Mouse (Mus musculus) right cerebral cortex, postnatal 10 days (tissue): ENCODE results near the gene Mpzl1.
"Not testable (repeated sequence)": the region's sequence is repeated elsewhere in the genome, so short reads cannot be mapped to it uniquely, and the experiment has no call there.

Source experiments
- DNase-seq, 2 experiments: peaks; one replicate each; pipeline ENCODE4 v3.0.0; 2021; ENCODE audit warnings: low spot score in 2 of 2

The Mpzl1 gene

DNA sequence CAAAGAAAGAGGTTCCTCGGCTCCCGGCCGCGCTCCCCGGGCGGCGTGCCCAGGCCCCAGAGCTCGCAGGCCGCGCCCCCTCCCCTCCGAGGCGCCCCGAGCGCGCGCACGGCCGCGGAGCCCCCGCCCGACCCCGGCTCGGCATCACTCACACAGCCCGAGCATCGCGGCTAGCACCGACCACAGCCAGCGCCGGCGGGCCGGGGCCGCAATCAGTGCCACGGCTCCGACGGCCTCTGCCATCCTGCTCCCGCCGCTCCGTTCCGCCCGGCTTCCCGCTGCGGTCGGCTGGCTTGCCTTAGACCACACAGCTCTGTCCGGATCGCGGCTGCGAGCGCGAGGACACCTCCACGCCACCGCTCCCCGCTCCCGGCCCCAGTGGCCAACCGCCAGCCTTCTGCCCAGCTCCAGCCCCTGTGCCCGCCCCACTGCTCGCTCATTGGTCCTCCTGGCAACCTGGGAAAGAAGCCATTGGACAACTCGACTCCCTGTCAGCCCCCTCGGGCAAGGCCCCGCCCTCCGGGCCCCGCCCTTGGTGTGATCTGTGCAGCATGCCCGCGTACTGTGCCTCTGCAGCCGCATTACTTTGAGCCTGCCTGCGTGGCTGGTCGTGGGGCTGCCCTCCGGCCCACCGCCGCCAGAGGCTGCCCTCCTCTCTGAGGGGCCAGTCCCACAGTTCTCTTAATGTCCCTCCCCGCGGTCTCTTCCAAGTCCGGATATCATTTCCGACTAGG lies at the start of gene Mpzl1:
TSS of gene Mpzl1 (minus strand) at position 388 of the 734 bp plus-strand sequence.
- DNase-seq, result peak; percentile 99

DNA sequence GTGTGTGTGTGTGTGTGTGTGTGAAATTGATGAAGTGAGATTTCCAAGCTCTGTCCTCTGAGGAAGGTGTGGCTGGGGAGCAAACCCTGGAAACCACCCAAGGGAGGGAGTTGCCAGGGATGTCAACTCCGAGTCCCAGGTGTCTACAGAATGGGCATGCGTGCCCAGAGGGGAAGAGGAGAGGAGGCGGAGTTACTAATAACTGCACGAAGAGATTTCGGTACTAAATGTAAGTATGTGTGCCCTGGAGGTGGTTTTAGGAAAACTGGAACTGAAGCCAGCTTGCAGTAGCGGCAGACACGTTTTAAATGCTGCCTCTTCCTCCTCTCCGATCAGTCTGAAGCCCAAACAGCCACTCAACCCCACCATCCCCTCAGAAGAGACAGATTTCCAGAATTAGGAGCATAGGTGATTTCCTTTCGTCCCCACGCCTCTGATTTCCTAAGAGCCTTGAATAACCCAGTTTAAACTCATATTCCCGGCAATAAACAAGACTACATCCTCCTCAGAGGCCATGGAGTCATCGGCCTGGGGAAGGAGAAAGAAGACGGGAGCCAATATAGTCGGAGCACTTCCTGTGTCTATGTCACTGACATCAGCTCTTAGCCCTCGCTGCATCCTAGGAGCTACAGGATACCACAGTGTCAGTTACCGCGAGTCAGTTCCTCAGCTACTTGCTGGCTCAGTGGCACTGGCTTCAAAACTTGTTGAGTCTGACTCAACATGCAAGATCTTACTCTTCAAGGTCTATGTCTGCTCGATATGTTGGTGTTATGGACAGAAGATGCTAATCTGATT lies 47.9 kb upstream of the Mpzl1 start:
- DNase-seq, result no peak

DNA sequence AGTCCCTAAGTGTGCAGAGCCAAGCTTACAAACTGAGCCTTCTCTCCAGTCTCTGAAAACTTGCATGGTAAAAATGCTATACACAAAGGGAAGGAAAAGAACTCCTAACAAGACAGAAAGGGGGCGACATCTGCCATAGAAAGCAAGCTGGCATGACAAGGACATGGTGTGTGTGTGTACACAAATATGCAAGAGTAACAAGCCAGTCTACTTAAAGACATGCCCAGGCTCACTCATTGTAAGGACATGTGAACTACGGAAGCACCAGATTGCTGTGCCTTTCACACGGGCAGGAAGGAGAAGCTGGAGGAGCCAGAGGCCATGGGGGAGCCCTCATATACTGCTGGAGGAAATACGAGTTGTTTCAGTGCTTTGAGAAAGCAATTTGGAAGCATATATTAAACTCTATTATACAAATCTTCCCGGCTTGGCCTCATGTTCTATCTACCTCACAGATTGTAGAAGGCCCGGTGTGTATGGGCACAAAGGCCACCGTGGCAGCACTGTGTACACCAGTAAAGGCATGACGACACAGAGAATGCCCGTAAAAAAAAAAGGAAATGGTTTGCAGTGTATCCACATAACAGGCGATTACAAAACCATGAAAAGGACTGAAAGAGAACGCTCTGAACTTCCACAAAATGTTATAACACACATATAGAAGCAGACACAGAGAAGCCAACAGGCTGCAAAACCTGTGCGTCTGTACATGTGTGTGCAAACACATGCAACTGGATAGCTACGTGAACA lies 46.9 kb upstream of the Mpzl1 start:
- DNase-seq, result no peak

DNA sequence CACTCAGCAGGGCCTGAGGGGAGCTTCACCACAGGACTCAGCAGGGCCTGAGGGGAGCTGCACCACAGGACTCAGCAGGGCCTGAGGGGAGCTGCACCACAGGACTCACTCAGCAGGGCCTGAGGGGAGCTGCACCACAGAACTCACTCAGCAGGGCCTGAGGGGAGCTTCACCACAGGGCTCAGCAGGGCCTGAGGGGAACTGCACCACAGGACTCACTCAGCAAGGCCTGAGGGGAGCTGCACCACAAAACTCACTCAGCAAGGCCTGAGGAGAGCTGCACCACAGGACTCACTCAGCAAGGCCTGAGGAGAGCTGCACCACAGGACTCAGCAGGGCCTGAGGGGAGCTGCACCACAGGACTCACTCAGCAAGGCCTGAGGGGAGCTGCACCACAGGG lies 45.7 kb upstream of the Mpzl1 start:
- not testable (repeated sequence) for DNase-seq

DNA sequence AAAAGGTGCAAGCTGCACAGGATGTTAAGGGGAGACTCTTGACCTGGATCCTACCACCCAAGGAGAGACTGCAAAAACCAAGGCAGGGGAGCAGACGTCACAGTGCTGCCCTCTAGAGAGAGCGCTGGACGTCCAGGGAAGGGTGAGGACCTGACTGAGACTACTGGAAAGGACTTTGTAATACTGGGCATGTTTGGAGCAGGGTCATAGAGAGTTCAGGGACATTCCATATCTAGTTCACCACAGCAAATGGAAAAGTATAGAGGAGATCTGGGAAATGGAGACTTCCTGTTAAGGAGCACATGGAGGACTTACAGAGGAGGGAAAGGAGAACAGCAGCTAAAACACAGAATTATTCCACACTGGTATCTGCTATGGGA lies 45.3 kb upstream of the Mpzl1 start:
- DNase-seq, result no peak

DNA sequence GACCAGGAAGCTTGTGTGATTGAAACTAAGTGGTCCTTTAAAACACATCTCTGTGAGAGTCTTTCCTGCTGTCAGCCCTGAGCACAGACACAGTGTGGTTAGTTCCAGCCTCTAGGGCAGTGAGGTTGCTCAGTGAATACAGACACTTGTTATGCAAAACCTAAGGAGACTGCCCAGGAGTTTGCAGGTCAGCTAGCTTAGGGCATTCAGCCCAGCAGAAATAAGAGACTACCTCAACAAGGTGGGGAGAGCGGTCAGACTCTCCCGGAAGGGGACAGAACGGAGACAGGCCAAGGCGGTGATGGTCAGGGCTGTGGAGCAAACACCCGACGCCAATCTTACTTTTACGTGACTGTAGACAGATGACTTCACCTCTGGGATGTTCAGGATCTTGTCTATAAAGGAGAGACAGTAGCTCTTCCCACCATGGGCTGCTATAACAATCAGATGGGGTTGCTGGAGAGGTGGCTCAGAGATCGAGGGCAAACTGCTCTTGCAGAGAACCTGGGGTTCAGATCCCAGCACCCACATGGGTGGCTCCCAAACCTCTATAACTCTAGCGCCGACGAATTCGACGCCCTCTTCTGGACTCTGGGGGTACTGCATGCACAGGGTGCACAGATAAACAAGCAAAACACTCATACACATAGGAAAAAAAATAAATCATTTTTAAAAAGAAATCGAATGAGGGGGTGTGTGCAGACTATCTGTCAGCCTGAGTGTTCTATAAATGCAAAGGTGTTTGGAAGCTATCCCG lies 44.7 kb upstream of the Mpzl1 start:
- DNase-seq, result no peak

DNA sequence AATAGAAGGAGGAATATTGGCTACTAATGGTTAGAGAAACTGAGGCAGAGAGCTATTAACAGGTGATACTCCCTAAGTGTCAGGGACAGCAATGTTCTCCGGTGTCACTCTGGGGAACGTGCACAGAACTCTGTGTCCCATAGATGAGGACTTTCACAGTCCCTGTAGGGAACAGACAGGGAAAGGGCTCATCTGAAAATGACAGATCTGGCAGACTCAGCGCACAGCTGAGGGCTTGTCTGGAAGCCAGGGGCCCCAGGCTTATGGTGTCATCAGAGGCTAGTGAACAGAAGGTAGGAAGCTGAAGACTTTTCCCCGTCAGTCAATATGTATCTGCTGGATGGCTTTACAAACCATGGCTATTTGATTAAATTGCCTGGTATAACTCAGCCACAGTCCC lies 43.2 kb upstream of the Mpzl1 start:
- DNase-seq, result no peak

DNA sequence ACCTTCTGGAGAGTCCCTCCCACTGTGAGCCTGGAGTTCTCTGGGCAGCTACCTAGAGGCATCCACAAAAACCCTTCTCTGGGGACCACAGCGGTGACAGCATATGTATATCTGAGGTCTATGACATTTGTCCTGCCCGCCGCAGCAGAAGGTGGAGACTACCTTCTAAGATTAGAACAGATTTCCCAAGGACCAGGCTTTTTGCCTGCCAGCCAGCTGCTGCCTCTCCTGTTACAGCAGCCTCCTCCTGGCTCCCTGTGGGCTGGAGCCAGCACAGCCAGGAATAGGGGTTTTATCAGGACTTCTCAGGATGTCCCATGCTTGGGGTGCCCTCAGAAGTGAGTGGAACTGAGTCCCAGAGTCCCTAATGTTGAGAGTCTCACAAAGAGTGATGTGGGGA lies 42.7 kb upstream of the Mpzl1 start:
- DNase-seq, result no peak

DNA sequence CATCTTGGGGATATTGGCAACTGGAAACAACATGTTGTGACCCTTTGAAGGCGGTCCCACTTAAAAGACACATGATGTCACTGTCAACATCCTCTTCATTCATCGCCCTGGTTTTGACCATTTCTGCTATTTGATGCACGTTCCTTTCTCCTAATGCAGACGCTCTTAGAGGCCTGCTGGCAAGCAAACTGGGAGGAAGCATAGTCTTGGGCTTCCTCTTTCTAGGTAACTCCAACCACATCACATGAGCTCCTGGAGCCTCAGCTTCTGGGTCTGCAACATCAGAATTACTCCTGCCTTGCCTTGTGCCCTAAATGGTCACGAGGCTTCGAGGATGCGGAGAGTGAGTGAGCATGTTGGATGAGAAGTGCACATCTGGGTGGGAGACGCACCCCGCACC lies 40.8 kb upstream of the Mpzl1 start:
- DNase-seq, result no peak

DNA sequence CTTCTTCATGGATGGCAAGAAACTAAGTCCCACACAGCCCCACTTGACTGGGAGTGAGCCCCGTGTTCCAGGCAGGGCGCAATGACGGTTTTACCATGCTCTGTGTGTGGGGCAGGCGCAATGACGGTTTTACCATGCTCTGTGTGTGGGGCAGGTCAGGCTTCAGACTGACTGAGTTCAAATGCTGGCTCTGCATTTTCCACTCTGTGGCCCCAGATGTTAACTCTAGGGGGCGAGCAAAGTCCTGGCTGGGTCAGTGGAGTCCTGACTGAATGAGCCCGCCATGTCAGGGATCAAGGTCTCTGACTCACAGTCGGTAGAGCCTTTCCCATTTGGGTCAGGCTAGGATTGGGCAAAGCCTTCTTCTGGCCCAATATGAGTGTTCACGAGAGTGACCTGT lies 38.0 kb upstream of the Mpzl1 start:
- DNase-seq, result no peak

DNA sequence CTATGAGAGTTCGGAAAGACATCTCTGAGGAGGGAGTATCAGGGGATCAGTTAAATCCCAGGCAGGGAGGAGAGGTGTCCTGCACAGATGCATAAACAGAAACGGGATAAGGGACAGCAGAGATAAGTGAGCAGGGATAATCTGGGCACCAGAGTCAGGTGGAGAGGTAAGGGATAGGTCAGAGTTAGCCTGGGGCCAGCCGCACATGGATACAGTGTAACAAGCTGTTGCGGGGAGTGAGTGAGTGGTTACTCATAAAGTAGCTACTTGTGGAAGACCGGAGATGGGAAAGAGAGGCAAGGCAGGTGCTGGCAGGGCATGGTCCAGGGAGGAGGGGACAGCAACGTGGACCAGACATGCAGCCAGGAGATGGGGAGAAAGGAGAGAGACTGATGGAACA lies 35.7 kb upstream of the Mpzl1 start:
- DNase-seq, result no peak

DNA sequence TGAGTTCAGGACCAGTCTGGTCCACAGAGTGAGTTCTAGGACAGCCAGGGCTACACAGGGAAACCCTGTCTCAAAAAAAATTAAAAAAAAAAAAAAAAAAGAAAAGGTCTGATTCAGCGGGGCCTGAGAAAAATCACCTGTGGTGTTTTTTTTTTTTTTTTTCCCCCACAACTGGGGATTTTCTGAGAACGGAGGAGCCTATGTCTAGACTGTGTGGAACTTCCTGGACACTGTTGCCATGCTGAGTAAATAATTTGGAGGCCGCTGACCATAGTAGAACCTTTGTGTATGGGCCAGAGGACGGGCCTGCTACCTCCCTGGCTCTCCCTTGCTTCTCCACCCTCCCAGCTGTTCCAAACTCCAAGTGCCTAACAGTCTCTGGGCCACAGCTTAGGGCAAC lies 34.6 kb upstream of the Mpzl1 start:
- no peak for DNase-seq

DNA sequence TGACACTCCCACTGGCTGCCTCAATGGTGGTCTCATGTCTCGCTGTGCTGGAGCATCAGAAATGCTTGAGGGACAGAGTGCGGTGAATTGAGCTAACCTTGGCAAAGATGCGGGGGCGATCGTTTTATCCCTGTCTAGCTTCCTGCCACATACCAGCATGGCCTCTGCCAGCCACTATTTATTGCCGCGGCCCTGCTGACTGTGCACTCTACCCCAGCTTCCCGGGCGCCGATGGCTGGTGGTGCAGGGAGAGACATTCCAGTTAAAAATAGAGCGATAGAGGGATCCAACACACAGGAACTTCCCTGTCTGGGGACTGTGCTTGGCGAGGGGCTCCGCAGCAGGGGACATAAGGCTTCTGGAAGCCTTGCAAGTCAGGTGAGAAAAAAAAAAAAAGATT lies 33.0 kb upstream of the Mpzl1 start:
- peak in 1 of 2 experiments; percentile 57 for DNase-seq

DNA sequence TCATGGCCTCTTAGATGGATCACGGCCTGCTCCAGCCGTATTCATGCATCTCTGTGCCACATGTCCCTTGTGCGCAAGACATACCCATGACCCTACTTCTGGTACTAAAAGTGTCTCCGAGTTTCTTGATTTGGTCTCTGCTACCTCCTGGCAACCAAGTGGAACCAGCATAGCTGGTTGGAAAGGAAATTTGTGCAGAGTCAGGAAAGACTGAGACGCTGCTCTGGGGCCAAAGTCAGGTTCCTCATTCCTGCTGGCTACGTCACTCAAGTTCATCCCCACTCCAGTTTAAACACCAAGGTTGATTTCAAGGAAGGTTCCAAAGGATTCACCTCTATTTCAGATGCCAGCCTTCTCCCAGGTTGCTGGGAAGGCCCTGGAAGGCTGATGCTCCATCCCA lies 32.6 kb upstream of the Mpzl1 start:
- DNase-seq, result no peak

DNA sequence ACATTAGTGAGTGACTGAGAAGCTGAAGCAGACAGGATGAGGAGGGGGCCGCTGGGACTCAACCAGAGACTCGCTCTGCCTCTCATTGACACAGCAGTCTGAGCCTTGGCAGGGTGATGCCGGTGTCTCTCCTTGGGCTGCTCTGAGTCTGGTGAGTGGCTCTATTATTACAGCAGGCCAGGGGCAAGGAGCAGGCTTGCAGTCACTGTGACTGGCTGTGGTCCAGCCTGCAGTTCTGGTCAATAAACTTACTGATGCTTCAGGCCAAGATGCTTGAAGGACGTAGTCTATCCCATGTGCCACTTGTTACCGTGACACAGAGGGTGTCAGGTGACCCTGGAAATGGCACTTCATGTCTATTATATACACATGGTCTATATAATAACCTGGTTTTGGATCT lies 31.4 kb upstream of the Mpzl1 start:
- DNase-seq, result no peak

DNA sequence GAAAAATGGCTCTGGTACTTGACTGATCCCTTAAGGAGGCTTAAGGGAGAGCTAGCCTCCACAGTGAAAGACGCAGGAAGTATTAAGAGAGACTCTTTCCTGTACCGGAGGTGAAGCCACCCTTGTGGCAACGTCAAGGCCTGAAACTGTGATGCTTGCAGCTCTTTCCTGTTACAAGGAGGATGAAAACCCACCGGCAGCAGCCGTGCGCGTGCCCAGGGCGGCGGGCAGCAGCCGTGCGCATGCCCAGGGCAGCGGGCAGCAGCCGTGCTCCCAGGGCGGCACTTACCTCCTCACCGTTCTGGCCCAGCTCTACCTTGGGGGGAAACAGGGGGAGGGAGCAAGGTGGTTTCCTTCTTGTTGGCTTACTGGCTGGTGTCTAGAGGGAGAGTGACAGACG lies 28.9 kb upstream of the Mpzl1 start:
- no peak for DNase-seq

DNA sequence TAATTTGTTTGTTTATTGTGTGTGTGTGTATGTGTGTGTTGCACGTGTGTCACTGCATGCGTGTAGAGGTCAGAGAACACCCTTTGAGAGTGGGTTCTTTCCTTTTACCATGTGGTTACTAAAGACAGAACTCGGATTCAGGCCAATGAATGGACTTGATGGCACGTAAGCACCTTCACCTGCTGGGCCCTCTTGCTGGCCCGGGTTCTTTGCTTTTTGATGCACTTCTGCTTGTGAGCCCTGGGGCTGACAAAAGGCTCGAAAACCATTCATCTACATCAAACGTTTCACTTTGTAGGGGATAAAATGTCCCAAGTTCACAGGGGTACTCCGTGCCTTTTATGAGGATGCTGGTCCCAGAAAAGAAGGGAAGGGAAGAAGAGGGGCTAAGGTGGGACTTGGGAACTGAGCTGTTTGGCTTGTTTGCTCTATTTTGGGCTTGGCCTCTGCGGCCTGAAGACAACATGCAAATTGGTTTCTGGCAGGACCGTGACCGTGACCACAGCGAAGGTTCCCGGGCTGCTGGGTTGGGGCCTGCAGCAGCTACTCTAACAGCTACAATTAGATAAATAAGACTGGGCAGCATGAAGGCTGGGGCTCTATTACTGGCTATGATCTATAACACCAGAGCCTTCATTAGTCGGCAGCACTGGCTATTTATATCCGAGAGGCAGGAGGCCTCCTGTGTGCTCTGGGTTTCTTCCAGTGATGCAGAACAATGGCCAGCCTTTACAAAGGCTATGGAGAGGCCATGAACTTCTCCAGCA lies 28.3 kb upstream of the Mpzl1 start:
- DNase-seq, result no peak

DNA sequence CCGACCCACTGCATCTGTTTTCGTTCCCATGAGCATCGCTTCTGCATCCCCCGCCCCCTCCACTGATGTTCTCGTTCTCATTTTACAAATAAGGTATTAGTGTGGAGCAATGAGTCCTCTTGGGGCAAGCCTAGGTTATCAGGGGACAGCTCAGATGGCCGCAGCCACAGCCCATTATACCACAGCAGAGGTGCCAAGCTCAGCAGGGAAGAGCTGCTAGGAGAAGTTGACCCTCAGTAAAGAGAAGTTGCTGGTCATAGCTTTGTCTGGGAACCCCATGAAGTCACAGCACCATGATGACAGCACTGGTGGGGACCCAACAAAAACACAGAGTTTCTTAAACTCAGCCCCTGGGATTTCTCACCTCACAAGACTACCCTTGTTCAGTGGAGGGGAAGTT lies 27.4 kb upstream of the Mpzl1 start:
- DNase-seq, result no peak

DNA sequence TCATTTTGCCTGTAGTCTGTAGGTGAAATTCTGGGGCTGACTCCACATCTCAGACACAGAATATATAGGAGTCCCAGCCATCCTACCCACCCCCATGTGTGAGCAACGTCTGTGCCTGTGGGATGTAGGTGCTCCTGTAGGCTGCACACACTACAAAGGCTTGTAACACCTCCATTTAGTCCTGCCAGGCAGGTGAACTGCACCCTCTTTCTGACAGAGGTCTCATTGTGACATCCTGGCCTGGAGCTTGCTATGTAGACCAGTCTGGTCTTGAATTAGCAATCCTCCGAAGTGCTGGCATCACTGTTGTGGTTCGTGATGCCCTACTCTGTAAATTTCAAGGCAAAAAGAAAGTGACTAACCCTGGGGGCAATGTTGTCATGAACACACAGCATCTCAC lies 26.9 kb upstream of the Mpzl1 start:
- DNase-seq, result no peak

DNA sequence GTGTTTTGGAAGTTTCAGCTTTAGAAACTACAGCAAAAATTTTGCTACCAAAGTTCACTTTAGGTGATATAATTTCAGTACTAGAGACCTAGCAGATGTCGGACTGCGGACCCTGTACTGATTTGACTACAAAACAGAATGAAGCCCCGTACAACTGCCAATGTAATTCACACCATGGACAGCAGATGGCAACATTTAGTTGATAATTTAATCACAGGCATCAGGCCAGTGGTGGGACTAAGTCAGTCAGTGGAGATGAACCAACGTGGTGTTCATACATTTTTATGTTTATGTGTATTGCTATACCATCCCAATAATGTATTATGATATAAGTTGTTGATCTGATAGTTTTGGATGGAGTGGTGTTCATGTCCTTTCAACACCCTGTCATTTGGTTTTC lies 26.4 kb upstream of the Mpzl1 start:
- DNase-seq, result peak; percentile 66 to 77

DNA sequence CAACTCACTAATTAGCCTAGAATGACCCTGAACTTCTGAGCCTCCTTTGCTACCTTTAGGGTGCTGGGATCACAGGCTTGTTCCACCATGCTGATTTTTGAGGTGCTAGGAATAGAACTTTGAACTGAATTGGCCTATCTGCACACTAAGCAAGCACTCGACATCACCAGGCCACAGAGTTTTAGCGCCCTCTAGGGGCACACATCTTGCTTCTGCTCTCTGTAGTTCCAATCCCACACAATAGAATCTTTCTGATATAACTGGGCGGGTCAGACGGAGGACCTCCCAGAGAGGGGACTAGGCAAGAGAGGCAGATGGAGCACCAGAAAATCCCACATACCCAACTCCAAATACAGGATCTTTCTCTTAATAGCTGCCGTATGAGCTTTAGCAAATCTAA lies 24.3 kb upstream of the Mpzl1 start:
- DNase-seq, result peak; percentile 79 to 80
